Mouse (Mus musculus): ENCODE data around the gene Hpcal1. TPM values are rescaled to one million over a fixed set of nuclear protein-coding genes. Genes with fewer than 3 reads are reported as not detected.
A peak's percentile ranks its signal among the peaks of the same experiment; 100 is the strongest.

Gene Hpcal1
- polyA plus RNA-seq, 1 experiment from 2014 or later = 33.3 TPM

- H3K4me3 ChIP-seq (ENCODE audit: low read depth, low read length) = no peak overlapping the region
- H3K36me3 ChIP-seq (ENCODE audit: control insufficient read depth, insufficient read depth, low read length) = no peaks in the 10 kb centered on the region
- peaks cover 18% of the 10 kb centered on the region for H3K4me1 ChIP-seq (ENCODE audit: control insufficient read depth, insufficient read depth, low read length)
- no peaks in the 10 kb centered on the region for H3K9me3 ChIP-seq (replicated peaks; ENCODE audit: control insufficient read depth, low read length)
- 41% methylated on average over 10 of the region's 10 CpGs for WGBS
- no peak overlapping the region for H3K9ac ChIP-seq (ENCODE audit: low read length)
- peak; percentile 58 for ATAC-seq
- no peaks in the 10 kb centered on the region for H3K27me3 ChIP-seq (replicated peaks; ENCODE audit: control insufficient read depth, insufficient read depth, low read length)
- H3K27ac ChIP-seq (ENCODE audit: low read depth, low read length) = peak overlapping the region; percentile 60; the same call in 1 of the 2 replicates
- no peak overlapping the region for H3K4me2 ChIP-seq (ENCODE audit: low read length)
- DNase-seq (ENCODE audit: low spot score) = peak; percentile 55
Measured at GRCm38 (mm10) chr12:17726576-17727320, 36.1 kb downstream of the Hpcal1 start.

DNA sequence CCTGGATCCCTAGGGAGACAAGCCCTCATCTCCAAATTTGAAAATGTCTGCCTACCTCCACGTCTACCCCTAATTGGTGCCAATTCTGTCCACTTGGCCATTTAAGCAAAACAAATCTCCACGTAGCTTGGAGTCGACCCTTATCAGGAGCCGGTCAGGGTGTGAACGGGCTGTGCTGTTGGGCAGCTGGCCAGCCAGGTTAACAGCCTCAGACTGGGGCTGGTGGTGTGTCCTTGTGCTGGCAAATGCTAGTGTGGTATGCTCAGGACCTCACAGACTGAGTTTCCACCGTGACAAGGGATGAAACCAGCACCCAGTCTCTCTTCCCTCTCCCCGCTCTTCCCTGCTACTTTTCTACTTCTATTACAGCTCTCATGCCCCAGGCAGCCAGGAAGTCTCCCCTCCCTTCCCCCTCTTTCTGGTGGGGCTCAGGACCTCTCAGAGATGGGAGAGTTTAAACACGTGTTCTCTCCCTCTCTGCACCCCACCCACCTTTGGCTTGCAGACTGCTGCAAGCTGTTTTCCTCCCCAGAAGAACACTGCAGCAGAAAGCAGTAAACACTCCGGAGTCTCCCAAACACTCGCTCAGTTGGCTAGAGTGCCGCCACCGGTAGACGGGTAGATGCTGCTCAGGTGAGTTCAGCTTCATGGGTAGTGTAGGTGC is 37.2 kb downstream of the Hpcal1 start:
- no peak overlapping the region for H3K4me3 ChIP-seq (ENCODE audit: low read depth, low read length)
- DNase-seq (ENCODE audit: low spot score) (no peak), ATAC-seq (no peak)
- peaks cover 18% of the 10 kb centered on the region for H3K4me1 ChIP-seq (ENCODE audit: control insufficient read depth, insufficient read depth, low read length)
- H3K27me3 ChIP-seq (replicated peaks; ENCODE audit: control insufficient read depth, insufficient read depth, low read length) = no peaks in the 10 kb centered on the region
- H3K36me3 ChIP-seq (ENCODE audit: control insufficient read depth, insufficient read depth, low read length) = no peaks in the 10 kb centered on the region
- H3K27ac ChIP-seq (ENCODE audit: low read depth, low read length) = peak overlapping the region; percentile 9; the same call in 1 of the 2 replicates
- no peak overlapping the region for H3K4me2 ChIP-seq (ENCODE audit: low read length)
- H3K9me3 ChIP-seq (replicated peaks; ENCODE audit: control insufficient read depth, low read length) = no peaks in the 10 kb centered on the region
- H3K9ac ChIP-seq (ENCODE audit: low read length) = no peak overlapping the region
- WGBS = 73% methylated on average over 13 of the region's 13 CpGs

- no peaks in the 10 kb centered on the region for H3K27me3 ChIP-seq (replicated peaks; ENCODE audit: control insufficient read depth, insufficient read depth, low read length)
- no peak overlapping the region for H3K4me2 ChIP-seq (ENCODE audit: low read length)
- no peak overlapping the region for H3K27ac ChIP-seq (ENCODE audit: low read depth, low read length)
- H3K4me1 ChIP-seq (ENCODE audit: control insufficient read depth, insufficient read depth, low read length) = peaks cover 18% of the 10 kb centered on the region
- DNase-seq (ENCODE audit: low spot score) = peak; percentile 58
- H3K9ac ChIP-seq (ENCODE audit: low read length) = no peak overlapping the region
- H3K4me3 ChIP-seq (ENCODE audit: low read depth, low read length) = no peak overlapping the region
- H3K36me3 ChIP-seq (ENCODE audit: control insufficient read depth, insufficient read depth, low read length) = no peaks in the 10 kb centered on the region
- 71% methylated on average over 13 of the region's 13 CpGs for WGBS
- no peak for ATAC-seq
- H3K9me3 ChIP-seq (replicated peaks; ENCODE audit: control insufficient read depth, low read length) = no peaks in the 10 kb centered on the region
Measured at GRCm38 (mm10) chr12:17729211-17729900, 38.7 kb downstream of the Hpcal1 start.

DNA sequence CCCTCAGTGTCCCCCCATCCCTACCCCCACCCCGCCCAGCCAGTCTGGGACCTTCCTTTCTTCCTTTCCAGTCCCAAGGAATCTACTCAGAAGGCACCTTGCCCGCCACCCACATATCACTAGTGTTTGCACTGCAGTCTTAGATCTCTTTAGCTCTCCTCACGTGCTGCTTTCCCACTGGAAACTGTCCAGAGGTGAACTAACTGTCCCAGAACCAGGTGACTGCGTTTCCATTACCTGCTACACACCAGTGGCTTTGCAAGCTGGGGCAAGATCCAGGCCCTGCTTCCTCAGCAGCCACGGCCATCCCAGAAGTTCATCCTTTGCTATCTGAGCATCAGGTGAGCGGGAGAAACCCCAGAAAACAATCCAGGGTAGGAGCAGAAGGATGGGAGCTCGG is 41.4 kb downstream of the Hpcal1 start:
- no peaks in the 10 kb centered on the region for H3K9me3 ChIP-seq (replicated peaks; ENCODE audit: control insufficient read depth, low read length)
- no peak overlapping the region for H3K27ac ChIP-seq (ENCODE audit: low read depth, low read length)
- no peak overlapping the region for H3K4me3 ChIP-seq (ENCODE audit: low read depth, low read length)
- no peaks in the 10 kb centered on the region for H3K27me3 ChIP-seq (replicated peaks; ENCODE audit: control insufficient read depth, insufficient read depth, low read length)
- 85% methylated on average over 7 of the region's 7 CpGs for WGBS
- H3K9ac ChIP-seq (ENCODE audit: low read length) = no peak overlapping the region
- no peaks in the 10 kb centered on the region for H3K36me3 ChIP-seq (ENCODE audit: control insufficient read depth, insufficient read depth, low read length)
- H3K4me2 ChIP-seq (ENCODE audit: low read length) = no peak overlapping the region
- ATAC-seq (no peak), DNase-seq (ENCODE audit: low spot score) (no peak)
- H3K4me1 ChIP-seq (ENCODE audit: control insufficient read depth, insufficient read depth, low read length) = peaks cover 10% of the 10 kb centered on the region

GRCm38 (mm10) chr12:17732546-17732945 is 41.9 kb downstream of the Hpcal1 start:
- Histone ChIP-seq H3K36me3 (ENCODE audit: control insufficient read depth, insufficient read depth, low read length) (no peaks in the 10 kb centered on the region), H3K27ac (ENCODE audit: low read depth, low read length) (no peak overlapping the region), H3K4me1 (ENCODE audit: control insufficient read depth, insufficient read depth, low read length) (peaks cover 4% of the 10 kb centered on the region), H3K4me2 (ENCODE audit: low read length) (no peak overlapping the region), H3K27me3 (replicated peaks; ENCODE audit: control insufficient read depth, insufficient read depth, low read length) (no peaks in the 10 kb centered on the region), H3K4me3 (ENCODE audit: low read depth, low read length) (no peak overlapping the region), H3K9ac (ENCODE audit: low read length) (no peak overlapping the region), H3K9me3 (replicated peaks; ENCODE audit: control insufficient read depth, low read length) (no peaks in the 10 kb centered on the region)
- ATAC-seq (no peak), DNase-seq (ENCODE audit: low spot score) (no peak)
- WGBS = 93% methylated on average over 4 of the region's 4 CpGs

- ATAC-seq = peak; percentile 33; the same call in 1 of the 2 replicates
- Histone ChIP-seq H3K9ac (ENCODE audit: low read length) (no peak overlapping the region), H3K36me3 (ENCODE audit: control insufficient read depth, insufficient read depth, low read length) (no peaks in the 10 kb centered on the region)
Measured at GRCm38 (mm10) chr12:17733114-17733904, 42.7 kb downstream of the Hpcal1 start.

GRCm38 (mm10) chr12:17736396-17736795 is 45.7 kb downstream of the Hpcal1 start:
- ATAC-seq (no peak), DNase-seq (ENCODE audit: low spot score) (no peak)
- Histone ChIP-seq H3K9ac (ENCODE audit: low read length) (no peak overlapping the region), H3K36me3 (ENCODE audit: control insufficient read depth, insufficient read depth, low read length) (no peaks in the 10 kb centered on the region), H3K27ac (ENCODE audit: low read depth, low read length) (no peak overlapping the region), H3K9me3 (replicated peaks; ENCODE audit: control insufficient read depth, low read length) (no peaks in the 10 kb centered on the region), H3K4me2 (ENCODE audit: low read length) (no peak overlapping the region), H3K27me3 (replicated peaks; ENCODE audit: control insufficient read depth, insufficient read depth, low read length) (no peaks in the 10 kb centered on the region), H3K4me1 (ENCODE audit: control insufficient read depth, insufficient read depth, low read length) (peaks cover under 1% of the 10 kb centered on the region; the same call in 1 of the 2 replicates), H3K4me3 (ENCODE audit: low read depth, low read length) (no peak overlapping the region)
- 92% methylated on average over 6 of the region's 6 CpGs for WGBS

More at GRCm38 (mm10) chr12:17733114-17733904, 42.7 kb downstream of the Hpcal1 start:
- WGBS = 58% methylated on average over 6 of the region's 6 CpGs
- Histone ChIP-seq H3K27ac (ENCODE audit: low read depth, low read length) (no peak overlapping the region), H3K4me3 (ENCODE audit: low read depth, low read length) (no peak overlapping the region), H3K9me3 (replicated peaks; ENCODE audit: control insufficient read depth, low read length) (no peaks in the 10 kb centered on the region), H3K4me1 (ENCODE audit: control insufficient read depth, insufficient read depth, low read length) (no peaks in the 10 kb centered on the region), H3K4me2 (ENCODE audit: low read length) (no peak overlapping the region), H3K27me3 (replicated peaks; ENCODE audit: control insufficient read depth, insufficient read depth, low read length) (no peaks in the 10 kb centered on the region)
- DNase-seq (ENCODE audit: low spot score) = no peak

GRCm38 (mm10) chr12:17736859-17737577 is 46.4 kb downstream of the Hpcal1 start:
- Histone ChIP-seq H3K9me3 (replicated peaks; ENCODE audit: control insufficient read depth, low read length) (no peaks in the 10 kb centered on the region), H3K4me3 (ENCODE audit: low read depth, low read length) (no peak overlapping the region), H3K27me3 (replicated peaks; ENCODE audit: control insufficient read depth, insufficient read depth, low read length) (no peaks in the 10 kb centered on the region), H3K36me3 (ENCODE audit: control insufficient read depth, insufficient read depth, low read length) (no peaks in the 10 kb centered on the region), H3K4me1 (ENCODE audit: control insufficient read depth, insufficient read depth, low read length) (peaks cover 5% of the 10 kb centered on the region; the same call in 1 of the 2 replicates), H3K9ac (ENCODE audit: low read length) (no peak overlapping the region), H3K4me2 (ENCODE audit: low read length) (no peak overlapping the region), H3K27ac (ENCODE audit: low read depth, low read length) (no peak overlapping the region)
- DNase-seq (ENCODE audit: low spot score) (no peak), ATAC-seq (no peak)
- WGBS = 84% methylated on average over 10 of the region's 10 CpGs

Measured in forebrain, embryonic 14.5 days (tissue).